Mouse (Mus musculus) E14TG2a.4 (cell line): ENCODE results near the gene Coro2b.

ENCODE experiments used
- CTCF ChIP-seq: conservative IDR thresholded peaks from 2 replicates; pipeline ENCODE4 v1.5.1; 2014; ENCODE audit warnings: low read length
- POU5F1 ChIP-seq: IDR thresholded peaks from 2 replicates; pipeline ENCODE4 v1.6.1; 2014; ENCODE audit warnings: low read length, borderline replicate concordance

DNA sequence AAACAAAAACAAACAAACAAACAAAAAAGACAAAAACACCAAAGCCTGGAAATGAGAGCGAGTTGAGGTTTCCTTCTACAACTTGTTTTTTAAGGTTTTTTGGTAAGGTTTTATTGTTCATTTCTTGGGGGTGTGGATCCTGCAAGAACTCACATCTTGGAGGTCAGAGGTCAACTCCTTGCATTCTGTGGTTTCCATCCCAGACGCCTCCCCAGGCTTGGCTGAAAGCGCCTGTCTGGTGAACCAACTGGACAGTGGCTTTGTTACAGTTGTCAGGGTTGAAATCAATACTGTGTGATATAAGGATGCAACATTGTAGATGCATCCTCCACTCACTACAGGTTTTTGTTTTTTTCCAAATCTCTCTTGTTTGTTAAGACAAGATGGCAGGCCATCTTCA is 14.7 kb upstream of the Coro2b start:
- TF ChIP-seq CTCF, result no peak
- no peak for TF ChIP-seq POU5F1
